Mouse (Mus musculus) liver, embryonic 14.5 days (tissue): ENCODE measurements around the gene Clasp1. TPM values are rescaled to one million over a fixed set of nuclear protein-coding genes. Genes with fewer than 3 reads are reported as not detected.

ENCODE experiments used
- ATAC-seq: fragments of 200-750 bp; cut with Nextera tagmentation; 2 replicates; pipeline ENCODE4 v1.8.0; 2017; ENCODE audit warnings: moderate number of reproducible peaks, mild to moderate bottlenecking, moderate library complexity; ENCODE audit not compliant: insufficient read depth
- DNase-seq, 3 experiments: peaks; one replicate each; pipeline ENCODE4 v3.0.0-alpha.2; 2012 to 2013; ENCODE audit warnings: low read depth in 3 of 3, low spot score in 3 of 3
- H3K27ac ChIP-seq: fragments of 300-500 bp; sonication (generic); 2 replicates; pipeline ENCODE4 v1.5.1; 2014; ENCODE audit warnings: moderate library complexity, mild to moderate bottlenecking, control low read depth, inconsistent platforms
- H3K27me3 ChIP-seq: fragments of 300-500 bp; sonication (generic); 2 replicates; pipeline ENCODE4 v1.6.1; 2014; ENCODE audit warnings: mild to moderate bottlenecking, low read length, moderate library complexity; ENCODE audit not compliant: control insufficient read depth, insufficient read depth
- H3K36me3 ChIP-seq: fragments of 300-500 bp; sonication (generic); replicated peaks from 2 replicates; pipeline ENCODE4 v1.6.1; 2014; ENCODE audit warnings: low read depth; ENCODE audit not compliant: control insufficient read depth, insufficient read depth
- H3K4me1 ChIP-seq, 2 experiments: fragments of 200-500 bp in 1 of 2; fragments of 300-500 bp in 1 of 2; sonication (generic) in 1 of 2; replicated peaks; 2 replicates each; pipeline ENCODE4 v1.6.1; 2012 to 2014; ENCODE audit warnings: antibody characterized with exemption in 1 of 2, inconsistent platforms in 1 of 2, low read length in 1 of 2; ENCODE audit not compliant: control insufficient read depth in 2 of 2, insufficient read depth in 2 of 2
- H3K4me2 ChIP-seq: fragments of 300-500 bp; sonication (generic); 2 replicates; pipeline ENCODE4 v1.6.1; 2014; ENCODE audit warnings: low read depth, mild to moderate bottlenecking, control low read depth, moderate library complexity
- H3K4me3 ChIP-seq, 2 experiments: fragments of 200-500 bp in 1 of 2; fragments of 300-500 bp in 1 of 2; sonication (generic) in 1 of 2; 2 replicates each; pipeline ENCODE4 v1.5.1; 2012 to 2014; ENCODE audit warnings: low read depth in 2 of 2, low read length in 2 of 2, mild to moderate bottlenecking in 2 of 2, control low read depth in 1 of 2, inconsistent platforms in 1 of 2, moderate library complexity in 1 of 2; ENCODE audit not compliant: insufficient read depth in 1 of 2
- H3K9ac ChIP-seq: fragments of 300-500 bp; sonication (generic); replicated peaks from 2 replicates; pipeline ENCODE4 v1.6.1; 2014; ENCODE audit warnings: mild to moderate bottlenecking, control low read depth, moderate library complexity
- H3K9me3 ChIP-seq: fragments of 300-500 bp; sonication (generic); 2 replicates; pipeline ENCODE4 v1.6.1; 2016; ENCODE audit warnings: low read length, mixed read lengths; ENCODE audit not compliant: control insufficient read depth
- CTCF ChIP-seq: IDR thresholded peaks from 2 replicates; pipeline ENCODE4 v1.5.1; 2016; ENCODE audit warnings: antibody characterized with exemption, low read depth, control low read depth
- EP300 ChIP-seq: IDR thresholded peaks from 2 replicates; pipeline ENCODE4 v1.6.1; 2016; ENCODE audit warnings: antibody characterized with exemption, low read depth
- WGBS: fragments of 180-500 bp; shearing (Covaris S2); extraction: QIAGEN DNeasy Blood & Tissue Kit; methylation state at CpG from one replicate; pipeline ENCODE4 v1.1.7; 2014; ENCODE audit not compliant: insufficient replicate concordance; 5-methylcytosine and 5-hydroxymethylcytosine counted together
- polyA plus RNA-seq, 2 experiments: library from polyadenylated mRNA; depleted of rRNA in 1 of 2; stranded (reverse) in 1 of 2; unstranded in 1 of 2; fragments of >200 nt; fragmentation: Nextera tagmentation in 1 of 2; extraction: Ambion mirVana in 1 of 2; gene quantifications; 2 replicates each; pipeline versions ENCODE4 v1.2.1 to v1.2.3; 2012 to 2014

Gene Clasp1
- polyA plus RNA-seq, 2 experiments, result 6.5 to 8.8 TPM

DNA sequence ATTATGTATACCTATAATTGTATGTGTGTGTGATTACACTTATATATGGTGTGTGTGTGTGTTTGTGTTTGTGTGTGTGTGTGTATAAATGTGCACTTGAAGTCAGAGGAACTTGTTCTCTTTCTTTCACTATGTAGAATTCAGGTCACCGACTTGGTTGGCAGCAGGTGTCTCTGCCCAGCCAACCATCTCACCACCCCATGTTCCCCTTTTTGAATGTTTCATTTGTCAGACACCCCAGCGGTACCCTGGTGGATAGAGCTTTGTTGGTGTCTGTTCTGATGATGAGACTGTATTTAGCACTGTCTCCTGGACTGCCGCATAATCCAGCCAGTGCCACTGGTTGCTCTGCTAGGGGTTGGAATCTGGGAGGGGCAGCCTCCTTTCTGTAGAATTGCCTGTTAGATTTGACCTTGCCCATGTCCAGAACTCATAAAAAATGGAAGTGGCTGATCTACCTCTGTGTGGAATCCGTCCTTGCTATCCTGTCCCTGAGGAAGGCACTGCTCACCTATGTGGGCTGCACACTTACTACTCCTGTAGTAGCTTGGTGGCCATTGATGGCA is 244.6 kb downstream of the Clasp1 start:
- no peaks in the 10 kb centered on the region for H3K27me3 ChIP-seq
- no peak overlapping the region for H3K4me3 ChIP-seq
- H3K27ac ChIP-seq, result no peak overlapping the region
- WGBS, result 54% methylated on average over 4 of the region's 4 CpGs
- TF ChIP-seq EP300, result no peak
- H3K9ac ChIP-seq, result no peak overlapping the region
- DNase-seq, result no peak
- ATAC-seq, result no peak
- H3K36me3 ChIP-seq, result no peaks in the 10 kb centered on the region
- H3K4me2 ChIP-seq, result no peak overlapping the region
- H3K9me3 ChIP-seq, result no peaks in the 10 kb centered on the region
- no peaks in the 10 kb centered on the region for H3K4me1 ChIP-seq

DNA sequence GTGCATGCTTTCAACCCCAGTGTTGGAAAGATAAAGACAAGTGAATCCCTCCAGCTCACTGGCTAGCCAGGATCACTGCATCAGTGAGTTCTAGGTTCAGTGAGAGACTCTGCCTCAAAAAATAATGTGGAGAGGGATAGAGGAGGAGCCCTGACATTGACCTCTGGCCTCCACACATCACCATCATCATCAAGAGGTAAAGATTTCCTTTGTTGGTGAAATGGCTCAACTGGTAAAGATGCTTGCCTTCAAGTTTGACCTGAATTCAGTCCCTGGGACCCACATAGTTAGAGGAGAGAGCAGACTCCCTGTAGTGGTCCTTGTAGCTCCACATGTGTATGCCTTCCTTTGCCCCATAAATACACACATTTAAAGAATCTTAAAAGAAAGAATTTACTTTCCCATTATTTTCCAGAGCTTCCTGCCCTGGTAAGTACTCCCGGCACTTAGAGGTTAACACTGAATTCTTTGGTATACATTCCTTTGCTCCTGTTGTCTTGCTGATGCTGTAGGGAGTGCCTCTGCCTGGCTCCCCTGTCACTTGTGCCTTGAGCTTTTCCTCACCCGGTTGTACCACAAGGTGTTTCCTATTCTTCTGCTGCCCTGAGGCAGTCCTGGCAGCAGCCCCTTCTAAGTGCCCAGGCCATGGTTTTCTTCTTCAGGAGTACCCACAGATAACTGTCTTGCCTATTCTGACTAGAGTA is 253.6 kb downstream of the Clasp1 start:
- no peak for TF ChIP-seq CTCF
- no peak for TF ChIP-seq EP300
- Histone ChIP-seq H3K9me3 (no peaks in the 10 kb centered on the region), H3K9ac (no peak overlapping the region), H3K4me3 (no peak overlapping the region), H3K4me1 (peaks cover 0 to 5% of the 10 kb centered on the region in 2 experiments; a peak in 1 of 4 replicates), H3K27me3 (no peaks in the 10 kb centered on the region), H3K4me2 (no peak overlapping the region), H3K27ac (no peak overlapping the region), H3K36me3 (no peaks in the 10 kb centered on the region)
- ATAC-seq (no peak), DNase-seq (no peak)
- 51% methylated on average over 2 of the region's 2 CpGs for WGBS

DNA sequence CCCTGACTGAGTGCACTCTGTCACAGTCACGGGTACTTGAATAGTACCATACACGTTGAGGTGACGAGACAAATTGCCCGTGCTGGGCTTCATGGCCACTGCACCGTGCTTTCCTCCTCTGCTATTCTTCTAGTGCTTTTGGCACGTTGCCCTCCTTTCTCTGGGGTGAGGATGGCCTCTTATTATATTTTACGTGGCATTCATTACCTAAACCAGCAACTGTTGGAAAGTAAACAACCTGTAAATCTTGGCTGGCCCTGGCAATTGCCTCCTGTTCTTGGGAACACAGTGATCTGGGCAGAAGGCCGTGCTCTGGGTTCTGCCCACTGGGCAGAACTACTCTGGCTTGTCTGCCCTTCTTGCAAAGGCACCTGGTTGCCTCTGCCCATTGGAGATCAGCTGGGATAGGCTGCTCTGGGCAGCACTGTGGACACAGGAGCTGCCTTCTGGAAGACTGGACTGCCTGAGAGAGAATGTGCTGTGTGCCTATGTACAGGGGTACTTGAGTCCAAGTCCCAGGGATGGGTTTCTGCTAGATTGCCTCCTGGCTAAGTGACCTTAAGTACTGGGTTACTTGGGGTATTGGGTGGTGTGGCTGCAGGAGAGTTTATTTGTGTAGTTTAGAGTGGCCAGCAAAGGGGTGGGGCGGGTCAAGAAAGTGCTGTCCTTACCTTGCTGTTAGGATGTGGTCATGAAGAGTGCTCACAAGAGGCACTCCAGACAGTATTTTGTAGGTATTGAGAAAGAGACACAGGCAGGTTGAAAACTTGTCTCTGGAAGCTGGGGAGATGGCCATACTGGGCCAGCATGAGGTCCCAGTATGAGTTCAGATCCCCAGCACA is 254.5 kb downstream of the Clasp1 start:
- no peak for ATAC-seq
- TF ChIP-seq CTCF (no peak), EP300 (no peak)
- Histone ChIP-seq H3K4me2 (no peak overlapping the region), H3K36me3 (no peaks in the 10 kb centered on the region), H3K9ac (no peak overlapping the region), H3K4me3 (no peak overlapping the region), H3K27ac (no peak overlapping the region), H3K9me3 (no peaks in the 10 kb centered on the region), H3K27me3 (no peaks in the 10 kb centered on the region), H3K4me1 (peaks cover 0 to 5% of the 10 kb centered on the region in 2 experiments; a peak in 1 of 4 replicates)
- no peak for DNase-seq
- 63% methylated on average over 9 of the region's 9 CpGs for WGBS

DNA sequence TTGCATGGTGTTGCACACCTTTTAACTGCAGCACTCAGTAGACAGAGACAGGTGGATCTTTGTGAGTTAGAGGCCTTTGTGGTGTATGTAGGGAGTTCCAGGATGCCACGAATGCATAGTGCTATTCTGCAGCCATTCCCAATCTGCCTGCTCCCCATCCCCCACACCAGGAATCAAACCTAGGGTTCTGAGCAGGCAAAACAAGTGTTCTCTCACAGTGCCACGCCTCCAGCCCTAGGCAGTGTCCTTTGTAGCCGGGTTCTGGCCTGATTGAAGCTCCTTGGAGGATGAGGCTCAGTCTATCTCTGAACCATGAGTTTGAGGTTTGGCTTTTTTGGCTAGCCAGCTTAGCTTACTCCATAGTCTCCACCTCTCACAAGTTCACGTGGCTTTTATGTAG is 256.8 kb downstream of the Clasp1 start:
- Histone ChIP-seq H3K27me3 (no peaks in the 10 kb centered on the region), H3K9me3 (no peaks in the 10 kb centered on the region), H3K9ac (no peak overlapping the region), H3K4me3 (no peak overlapping the region), H3K4me1 (peaks cover 0 to 5% of the 10 kb centered on the region in 2 experiments; a peak in 1 of 4 replicates), H3K27ac (no peak overlapping the region), H3K36me3 (no peaks in the 10 kb centered on the region), H3K4me2 (no peak overlapping the region)
- ATAC-seq (no peak), DNase-seq (no peak)
- TF ChIP-seq EP300 (no peak), CTCF (no peak)
- 44% methylated on average over 4 of the region's 4 CpGs for WGBS

DNA sequence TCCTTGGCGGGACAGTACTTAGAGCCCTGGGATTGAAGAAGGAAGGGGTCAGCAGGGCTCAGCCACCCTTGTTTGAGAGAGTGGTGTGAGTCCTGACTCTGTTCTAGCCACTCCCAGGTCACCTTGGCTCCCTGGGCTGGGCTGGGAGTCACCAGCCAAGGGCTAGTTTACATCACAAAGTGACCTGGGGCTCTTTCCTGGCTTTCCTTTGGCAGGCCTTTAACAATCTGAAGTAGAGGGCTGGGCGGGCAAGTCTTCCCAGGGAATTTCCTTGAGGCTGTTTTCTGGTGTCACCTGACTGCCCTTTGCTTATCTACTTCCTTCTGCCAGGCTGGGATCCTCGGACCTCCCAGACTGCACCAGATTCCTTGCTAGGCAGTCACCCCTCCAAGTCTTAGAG is 259.2 kb downstream of the Clasp1 start:
- no peak for DNase-seq
- no peak overlapping the region for H3K4me3 ChIP-seq
- no peak overlapping the region for H3K27ac ChIP-seq
- ATAC-seq, result no peak
- no peak for TF ChIP-seq CTCF
- TF ChIP-seq EP300, result no peak
- no peaks in the 10 kb centered on the region for H3K27me3 ChIP-seq
- H3K4me2 ChIP-seq, result no peak overlapping the region
- WGBS, result 25% methylated on average over 3 of the region's 3 CpGs
- H3K36me3 ChIP-seq, result no peaks in the 10 kb centered on the region
- no peak overlapping the region for H3K9ac ChIP-seq
- peaks cover 0 to 5% of the 10 kb centered on the region in 2 experiments; a peak in 1 of 4 replicates for H3K4me1 ChIP-seq
- no peaks in the 10 kb centered on the region for H3K9me3 ChIP-seq
